Mouse (Mus musculus): ENCODE data around the gene Ech1.

The Ech1 gene

DNA sequence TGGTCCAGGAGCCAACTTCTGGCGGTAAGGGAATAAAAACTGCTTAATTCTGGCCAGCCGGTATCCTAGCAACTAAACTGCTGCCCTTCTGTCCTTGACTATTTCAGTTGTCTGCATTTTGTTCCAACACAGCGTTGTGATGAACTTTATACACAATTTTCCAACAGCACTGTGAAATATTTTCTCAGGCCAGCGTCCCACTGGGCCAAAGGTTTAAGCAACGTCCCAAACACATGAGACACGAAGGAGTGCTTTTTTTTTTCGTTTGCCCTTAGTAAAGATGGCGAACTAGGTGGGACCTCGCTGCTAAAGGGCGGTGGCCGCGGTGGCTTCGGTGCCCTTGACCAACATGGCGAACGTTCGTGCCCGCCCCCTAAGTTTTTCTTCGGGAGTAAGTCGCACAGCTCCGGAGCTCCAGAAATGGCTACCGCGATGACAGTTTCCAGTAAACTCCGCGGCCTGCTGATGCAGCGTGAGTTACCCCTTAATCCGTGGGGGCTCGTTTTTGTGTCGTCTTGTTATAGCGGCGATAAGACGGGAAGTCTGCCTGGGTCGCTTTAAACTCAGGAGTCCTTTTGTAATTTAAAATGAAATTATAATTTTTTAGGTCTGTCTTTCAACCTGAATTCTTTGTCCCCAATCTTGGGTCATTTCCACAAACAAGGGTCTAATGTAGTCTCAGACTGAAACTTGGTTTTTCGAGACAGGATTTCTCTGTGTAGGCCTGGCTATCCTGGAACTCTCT is at the start of gene Ech1:
TSS of gene Ech1 (plus strand) at position 277 of the 745 bp plus-strand sequence.
- peak; percentile 94 to 96 for DNase-seq

DNA sequence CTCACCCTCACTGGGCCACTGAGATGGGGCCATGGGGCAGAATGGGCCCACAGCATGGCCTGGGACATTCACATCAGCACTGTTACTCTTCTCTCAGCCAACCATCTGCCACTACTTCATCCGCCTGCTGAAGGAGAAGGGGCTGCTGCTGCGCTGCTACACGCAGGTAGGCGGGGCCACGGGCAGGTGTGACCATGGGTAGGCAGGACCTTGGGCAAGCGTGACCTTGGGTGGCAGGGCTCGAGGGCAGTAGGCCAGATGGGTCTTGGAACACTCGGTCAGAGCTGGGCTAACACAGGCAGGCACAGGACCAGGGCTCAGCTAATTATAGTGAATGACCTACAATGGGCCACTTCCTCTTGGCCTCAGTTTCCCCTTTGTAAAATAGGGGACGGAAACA is 46.2 kb upstream of the Ech1 start:
- DNase-seq = no peak

DNA sequence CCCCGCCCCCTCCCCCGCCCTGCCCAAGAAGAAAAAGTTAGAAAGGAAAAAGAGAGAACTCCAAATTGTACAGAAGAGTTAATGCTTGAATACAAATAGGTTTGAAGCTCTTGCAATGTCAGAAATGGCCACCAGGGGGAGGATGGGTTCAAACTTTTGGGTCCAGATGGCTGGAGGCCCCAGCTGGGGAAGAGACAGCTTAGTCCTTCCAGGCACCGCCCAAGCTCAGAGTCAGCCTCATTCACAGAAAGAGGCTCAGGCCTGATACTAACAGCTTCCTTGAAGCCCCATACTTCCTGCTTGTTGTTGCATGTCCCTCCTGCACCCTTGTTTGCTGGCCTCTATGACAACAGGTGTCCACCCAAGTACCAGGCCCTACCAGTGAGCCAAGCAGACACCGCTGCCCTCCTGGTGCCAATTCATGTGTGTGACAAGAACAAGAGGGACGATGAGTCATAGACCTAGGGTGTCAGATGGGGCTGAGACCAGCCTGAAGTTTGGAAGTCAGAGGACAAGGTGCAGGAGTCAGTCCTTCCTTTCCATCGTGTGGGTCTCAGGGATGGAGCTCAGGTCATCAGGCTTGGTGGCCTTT is 44.9 kb upstream of the Ech1 start:
- DNase-seq = peak; percentile 62 to 90

DNA sequence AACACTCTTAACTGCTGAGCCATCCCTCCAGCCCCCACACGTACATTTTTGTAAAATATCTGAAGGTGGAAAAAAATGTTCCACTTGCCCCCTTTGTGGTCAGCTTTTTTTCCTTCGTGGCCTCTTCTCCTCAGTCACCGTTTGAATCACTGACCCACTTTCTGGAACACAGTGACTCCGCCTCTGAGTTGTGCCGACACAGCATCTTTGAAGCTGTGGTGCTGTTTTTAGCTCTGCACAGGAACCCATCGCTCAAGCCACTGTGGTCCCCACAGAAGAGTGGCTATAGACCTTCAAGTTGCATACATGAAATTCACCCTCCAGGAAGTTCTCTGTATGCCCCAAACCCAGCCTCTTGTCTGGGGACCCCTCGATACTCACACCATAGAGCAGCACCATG is 44.2 kb upstream of the Ech1 start:
- no peak for DNase-seq

DNA sequence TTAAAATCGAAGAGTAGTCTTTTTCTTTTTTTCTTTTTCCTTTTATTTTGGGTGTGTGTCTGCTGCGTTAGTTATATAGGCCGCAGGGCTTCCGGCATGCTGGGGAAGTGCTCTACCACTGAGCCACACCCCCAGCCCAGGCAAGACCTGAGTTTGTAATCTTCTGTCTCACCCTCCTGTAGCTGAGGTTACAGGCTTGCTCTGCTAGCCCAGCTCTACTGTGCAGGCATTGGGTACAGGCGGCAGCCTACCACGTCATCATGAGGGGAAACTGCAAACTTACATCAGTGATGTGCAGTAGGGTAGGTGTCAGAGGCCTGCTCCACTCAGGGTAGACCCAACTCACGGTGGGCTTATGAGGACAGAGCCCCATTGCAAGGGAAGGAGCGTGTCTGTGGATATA is 43.8 kb upstream of the Ech1 start:
- DNase-seq = no peak

DNA sequence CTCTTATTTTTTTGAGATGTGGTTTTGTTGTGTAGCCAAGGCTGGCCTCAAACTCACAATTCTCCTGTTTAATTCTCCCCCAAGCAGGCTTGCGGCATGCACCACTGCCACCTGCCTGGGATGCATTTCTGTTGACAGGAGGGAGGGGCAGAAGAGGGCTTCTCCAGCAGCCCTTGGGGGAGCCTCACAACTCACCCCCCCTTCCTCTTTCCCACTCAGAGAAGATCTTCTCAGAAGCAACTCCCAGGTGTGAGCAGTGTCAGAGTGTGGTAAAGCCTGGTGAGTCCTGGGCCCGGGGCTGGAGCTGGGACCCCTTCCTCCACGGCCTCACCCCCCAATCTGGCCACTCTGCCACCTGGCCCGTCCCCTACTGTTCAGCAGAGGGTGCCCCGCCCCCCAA is 39.9 kb upstream of the Ech1 start:
- DNase-seq = no peak

DNA sequence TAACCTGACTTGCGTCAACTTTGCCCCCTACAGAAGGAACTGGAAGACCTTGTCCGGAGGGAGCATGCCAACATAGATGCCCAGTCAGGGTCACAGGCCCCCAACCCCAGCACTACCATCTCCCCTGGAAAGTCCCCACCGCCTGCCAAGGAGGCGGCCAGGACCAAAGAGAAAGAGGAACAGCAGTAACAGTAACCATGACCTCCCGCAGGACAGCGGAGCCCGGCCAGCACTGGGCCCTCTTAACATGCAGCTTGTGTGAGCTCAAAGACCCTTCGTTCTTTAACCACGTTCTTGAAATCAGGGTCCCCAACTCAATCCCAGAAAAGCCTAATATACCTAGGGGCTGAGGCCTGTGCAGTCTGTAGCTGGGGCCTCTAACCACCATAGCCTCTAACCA is 37.1 kb upstream of the Ech1 start:
- no peak for DNase-seq

DNA sequence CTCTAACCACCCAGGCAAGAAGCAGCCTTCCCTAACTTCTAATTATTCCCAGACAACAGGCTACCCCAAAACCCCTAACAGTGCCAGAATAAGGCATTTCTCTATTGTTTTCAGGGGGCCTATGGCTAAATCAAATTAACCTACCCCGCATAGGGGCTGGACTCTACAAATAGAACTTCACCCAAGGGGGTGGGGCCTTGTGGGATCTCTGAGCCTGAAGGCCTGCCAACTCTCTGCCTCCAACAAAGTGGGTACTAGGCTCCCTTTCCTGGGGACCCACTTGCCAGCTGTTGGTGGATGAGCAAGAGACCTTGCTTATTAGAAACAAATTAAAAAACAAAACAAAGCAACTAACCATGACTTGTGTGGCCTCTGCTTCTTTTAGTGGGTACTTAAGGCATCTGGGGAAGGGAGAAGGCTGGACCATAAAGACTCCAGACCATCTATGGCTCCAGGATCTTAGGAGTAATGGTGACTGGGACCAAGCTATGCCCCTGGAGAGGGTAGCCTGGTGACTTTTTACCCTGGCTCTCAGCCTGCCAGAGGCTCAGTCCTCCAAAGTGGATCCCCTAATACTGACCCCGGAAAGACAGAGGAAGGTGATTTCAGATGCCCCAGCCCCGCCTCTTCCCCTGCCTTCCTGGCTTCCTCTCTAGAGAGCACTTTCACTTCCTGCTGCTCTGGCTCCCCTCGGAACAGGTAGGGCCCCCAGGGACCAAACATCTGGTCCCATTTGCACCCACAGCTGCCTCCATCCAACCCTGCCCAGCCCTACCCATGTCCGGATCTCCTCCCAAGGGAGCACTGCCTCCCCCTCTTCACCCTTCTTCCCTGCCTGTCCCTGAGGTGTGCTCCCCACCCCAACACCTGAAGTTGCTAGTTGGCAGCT is 36.5 kb upstream of the Ech1 start, which contains the start of gene Rinl:
TSS of gene Rinl (plus strand) at position 663 of the 889 bp plus-strand sequence.
- no peak for DNase-seq

DNA sequence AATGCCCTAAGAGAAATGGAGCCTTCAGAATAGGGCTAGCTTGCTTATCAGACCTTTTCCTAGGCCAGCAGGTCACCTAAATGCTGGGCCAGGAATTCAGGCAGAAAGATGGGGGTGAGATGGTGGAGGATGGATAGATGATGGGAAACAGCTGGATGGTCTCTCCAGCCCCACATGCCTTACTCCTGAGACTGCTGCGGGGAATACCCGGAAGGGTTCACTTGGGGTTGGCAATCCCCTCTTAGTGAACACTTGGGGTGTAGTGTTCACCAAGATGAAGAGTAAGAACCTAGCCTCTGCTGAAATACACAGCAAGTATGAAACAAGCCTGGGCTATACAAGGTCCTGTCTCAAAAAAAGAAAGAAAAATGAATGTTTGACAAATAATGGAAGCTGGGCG is 35.8 kb upstream of the Ech1 start:
- no peak for DNase-seq

DNA sequence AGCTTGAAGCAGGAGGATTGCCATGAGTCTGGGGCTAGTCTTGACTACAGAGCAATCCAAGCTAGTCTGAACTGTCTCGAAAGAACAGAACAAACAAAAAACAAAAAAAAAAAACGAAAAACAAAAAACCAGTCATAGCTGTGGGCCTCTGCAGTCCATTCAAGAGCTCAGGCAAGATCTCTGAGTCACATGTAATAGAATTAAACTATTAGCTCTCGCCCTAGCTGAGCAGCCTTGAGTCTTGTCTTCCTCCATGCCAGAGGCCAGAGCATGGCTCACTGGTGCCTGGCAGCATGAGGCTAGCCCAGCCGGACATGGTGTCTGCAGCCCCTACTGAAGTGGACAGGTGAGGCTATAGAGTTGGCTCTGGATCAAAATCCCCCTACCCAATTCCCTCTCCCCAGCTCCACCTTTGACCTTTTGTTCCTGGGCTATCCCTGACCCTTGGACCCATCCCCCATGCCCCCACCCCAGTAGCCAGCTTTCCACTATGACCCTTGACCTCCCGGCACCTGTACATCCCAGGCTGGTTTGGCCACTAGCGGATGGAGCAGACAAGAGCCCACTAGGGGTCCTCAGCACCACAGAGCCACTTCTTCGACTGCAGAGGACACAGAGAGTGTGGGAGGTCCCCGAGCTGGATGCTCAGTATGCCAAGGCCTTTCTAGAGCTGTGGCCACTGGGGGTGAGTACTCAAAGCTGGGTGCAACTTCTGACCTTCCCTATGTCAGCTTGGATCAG is 34.8 kb upstream of the Ech1 start:
- peak in 1 of 2 experiments; percentile 26 for DNase-seq

DNA sequence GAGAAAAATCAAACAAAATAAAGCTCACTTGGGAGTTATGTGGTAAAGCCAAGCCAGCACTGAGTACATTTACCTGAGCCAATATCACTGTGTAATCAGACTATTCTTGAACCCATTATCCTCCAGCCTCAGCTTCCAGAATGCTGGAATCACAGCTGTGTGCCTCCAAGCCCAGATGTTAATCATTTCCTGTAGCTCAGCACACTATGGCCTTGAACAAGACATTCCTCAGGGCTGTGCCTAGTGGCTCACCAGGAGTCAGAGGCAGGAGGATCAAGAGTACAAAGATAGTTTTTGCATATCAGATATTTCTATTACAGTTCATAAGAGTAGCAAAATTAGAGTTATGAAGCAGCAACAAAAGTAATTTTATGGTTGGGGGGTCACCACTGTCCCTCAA is 33.3 kb upstream of the Ech1 start:
- DNase-seq = no peak

DNA sequence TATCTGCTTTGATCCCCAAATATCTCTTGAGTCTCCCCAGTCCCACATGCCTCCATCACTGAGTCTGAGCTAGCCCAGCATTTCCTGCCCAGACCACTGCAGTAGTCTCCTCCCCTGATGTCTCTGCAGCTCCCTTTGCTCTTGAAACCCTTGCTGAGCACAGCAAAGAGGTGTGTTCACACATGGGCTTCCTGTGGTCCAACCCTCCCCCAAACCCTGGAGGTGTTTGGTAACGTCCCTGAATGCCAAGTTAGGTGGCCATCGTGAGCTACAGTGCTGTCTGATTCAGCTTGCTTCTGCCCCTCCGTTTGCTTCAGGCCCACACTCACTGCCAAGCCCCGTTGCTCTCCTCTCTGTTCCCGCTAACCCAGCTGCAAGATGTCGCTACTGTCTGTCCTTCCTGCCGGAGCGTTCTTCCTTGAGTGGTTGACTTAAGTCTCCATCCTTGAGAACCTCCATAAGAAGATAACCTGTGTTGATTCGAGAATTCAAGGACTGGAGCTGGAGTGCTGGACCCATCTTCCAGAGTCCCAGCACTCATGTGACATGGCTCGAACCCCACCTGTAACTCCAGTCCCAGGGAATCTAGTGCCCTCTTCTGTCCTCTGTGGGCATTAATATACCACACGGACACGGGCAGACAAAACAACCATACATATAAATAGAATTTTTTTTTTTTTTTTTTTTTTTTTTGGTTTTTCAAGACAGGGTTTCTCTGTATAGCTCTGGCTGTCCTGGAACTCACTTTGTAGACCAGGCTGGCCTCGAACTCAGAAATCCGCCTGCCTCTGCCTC is 32.4 kb upstream of the Ech1 start:
- no peak for DNase-seq

DNA sequence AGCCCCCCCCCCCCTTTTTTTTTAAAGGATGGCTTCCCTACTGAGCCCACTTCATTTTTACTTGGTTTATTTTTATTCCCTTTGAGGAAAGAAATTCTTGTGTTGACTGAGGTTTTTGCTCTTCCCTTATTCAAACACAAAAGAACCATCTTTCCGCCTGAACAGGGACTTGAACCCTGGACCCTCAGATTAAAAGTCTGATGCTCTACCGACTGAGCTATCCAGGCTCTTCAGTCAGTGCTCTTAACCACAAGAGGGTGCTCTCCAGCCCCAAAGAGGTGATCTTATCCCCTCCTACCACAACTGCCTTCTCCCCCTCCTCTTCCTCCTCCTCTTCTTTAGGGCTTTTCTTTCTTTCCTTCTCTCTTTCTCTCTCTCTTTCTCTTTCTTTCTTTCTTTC is 31.2 kb upstream of the Ech1 start:
- no peak for DNase-seq

DNA sequence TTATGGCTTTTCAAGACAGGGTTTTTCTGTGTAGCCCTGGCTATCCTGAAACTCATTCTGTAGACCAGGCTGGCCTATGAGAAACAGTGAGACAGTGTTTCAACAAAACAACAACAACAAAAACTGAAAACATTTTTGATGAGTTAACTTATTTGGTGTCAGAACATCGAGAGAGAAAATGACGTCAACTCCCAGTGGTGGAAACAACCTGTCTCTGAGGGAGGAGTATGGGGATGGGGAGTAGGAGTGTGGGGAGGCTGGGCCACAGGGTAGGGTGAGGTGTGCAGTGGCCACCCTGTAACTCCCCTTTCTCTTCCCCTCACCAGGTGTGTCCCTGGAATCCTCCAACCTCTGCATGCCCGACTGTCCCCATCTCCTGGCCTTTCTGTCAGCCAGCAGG is 30.5 kb upstream of the Ech1 start:
- no peak for DNase-seq

DNA sequence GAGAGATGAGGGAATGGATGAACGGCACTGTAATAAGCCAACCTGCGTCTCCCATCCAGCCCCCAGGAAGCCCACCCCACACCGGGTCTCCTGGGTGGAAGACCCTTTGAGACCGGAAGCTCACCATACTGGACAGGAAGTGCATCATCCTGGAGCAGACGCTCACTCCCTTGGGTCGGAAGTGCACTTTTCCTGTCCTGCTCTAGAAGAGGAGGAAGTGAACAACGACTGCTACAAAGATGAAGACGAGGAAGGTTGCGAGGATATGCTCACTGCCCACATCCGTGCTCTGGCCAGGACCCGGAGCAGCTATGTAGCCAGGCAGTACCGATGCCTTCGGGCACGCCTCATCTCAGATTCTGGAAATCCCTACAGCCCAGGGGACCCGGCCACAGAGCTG is 29.2 kb upstream of the Ech1 start:
- no peak for DNase-seq

DNA sequence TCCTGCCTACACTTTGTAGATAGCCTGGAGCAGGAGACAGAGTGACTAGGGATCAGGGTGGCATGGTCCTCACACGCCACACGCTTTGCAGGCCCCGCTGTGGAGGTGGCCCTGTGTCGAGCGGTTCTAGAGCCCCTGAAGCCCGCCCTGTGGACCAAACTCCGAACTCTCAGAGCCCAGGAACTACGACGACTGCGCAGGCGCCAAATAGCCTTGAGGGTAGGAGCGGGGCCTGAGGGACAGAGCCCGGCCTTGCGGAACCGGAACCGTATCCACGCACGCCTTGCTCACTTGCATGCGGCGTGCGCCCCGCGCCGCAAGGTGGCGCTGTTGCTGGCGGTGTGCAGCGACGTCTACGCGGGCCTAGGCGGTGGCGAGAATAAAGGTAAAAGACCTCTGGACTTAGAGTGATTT is 28.4 kb upstream of the Ech1 start:
- peak; percentile 80 to 87 for DNase-seq

DNA sequence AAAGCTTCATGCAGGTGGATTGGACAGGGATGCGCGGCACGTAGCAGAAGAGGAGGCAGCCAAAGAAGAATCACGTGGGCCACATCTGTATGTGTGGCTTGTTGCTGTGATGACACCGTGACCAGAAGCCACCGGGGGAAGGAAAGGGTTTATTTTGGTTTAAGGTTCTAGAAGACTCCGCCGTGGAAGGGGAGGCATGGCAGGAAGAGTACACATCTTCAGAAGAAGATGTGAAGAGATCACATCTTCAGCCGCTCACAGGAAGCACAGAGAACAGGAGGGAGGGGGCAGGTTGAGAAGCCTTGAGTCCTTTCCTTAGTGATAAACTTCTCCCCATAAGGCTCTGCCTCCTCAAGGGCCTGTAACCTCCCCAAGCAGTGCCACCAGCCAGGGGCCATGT is 25.0 kb upstream of the Ech1 start:
- no peak for DNase-seq

DNA sequence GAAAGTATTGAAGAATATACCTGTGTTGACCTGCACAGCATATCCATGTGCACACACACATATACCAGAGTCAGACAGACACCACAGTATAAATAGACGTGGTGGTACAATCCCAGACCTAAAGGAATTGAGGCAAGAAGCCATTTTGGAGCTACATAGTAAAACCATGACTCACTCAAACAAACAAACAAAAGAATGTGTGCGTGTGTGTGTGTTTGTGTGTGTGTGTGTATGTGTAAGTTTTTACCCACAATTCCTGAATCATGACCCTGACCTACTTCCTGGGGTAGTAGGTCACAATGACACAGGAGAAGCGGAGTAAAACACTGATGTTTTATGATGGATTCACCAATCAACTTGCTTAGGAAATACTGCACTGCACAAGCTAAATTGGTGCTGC is 23.6 kb upstream of the Ech1 start:
- DNase-seq = no peak

DNA sequence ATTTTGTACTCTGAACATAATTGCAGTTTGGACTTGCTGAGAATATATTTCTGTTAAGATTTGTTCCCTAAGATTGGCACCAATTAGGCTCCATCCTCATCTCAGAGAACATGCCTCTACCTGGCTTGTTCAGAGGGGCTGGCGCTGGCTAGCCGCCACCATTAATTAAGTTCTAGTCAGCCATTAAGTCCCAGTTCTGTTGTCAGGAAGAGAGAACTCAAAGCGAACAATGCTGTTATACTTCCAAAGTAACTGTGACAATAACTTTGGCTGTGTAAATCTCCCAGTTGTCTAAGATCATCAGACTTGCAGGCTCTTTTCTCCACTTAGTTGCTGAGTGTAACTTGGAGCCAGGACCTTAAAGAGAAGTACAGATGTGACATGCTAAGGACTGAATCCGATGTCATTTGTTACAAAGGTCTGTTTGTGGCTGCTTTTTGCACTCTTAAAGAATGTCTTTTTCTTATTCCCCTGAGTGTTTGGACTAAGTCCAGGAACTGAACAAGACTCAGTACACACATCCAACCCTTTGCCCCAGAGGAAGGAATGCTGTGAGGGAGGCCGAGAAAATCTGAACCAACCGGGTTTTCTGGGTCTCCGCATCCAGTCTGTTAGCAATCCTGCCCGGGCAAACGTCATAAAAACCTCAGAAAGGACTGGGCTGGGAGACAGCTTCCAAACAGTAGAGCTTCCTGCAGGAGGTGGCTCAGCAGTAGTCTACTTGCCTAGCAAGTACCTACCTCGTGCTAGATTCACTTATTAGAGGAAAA is 22.9 kb upstream of the Ech1 start:
- peak; percentile 71 to 84 for DNase-seq

DNA sequence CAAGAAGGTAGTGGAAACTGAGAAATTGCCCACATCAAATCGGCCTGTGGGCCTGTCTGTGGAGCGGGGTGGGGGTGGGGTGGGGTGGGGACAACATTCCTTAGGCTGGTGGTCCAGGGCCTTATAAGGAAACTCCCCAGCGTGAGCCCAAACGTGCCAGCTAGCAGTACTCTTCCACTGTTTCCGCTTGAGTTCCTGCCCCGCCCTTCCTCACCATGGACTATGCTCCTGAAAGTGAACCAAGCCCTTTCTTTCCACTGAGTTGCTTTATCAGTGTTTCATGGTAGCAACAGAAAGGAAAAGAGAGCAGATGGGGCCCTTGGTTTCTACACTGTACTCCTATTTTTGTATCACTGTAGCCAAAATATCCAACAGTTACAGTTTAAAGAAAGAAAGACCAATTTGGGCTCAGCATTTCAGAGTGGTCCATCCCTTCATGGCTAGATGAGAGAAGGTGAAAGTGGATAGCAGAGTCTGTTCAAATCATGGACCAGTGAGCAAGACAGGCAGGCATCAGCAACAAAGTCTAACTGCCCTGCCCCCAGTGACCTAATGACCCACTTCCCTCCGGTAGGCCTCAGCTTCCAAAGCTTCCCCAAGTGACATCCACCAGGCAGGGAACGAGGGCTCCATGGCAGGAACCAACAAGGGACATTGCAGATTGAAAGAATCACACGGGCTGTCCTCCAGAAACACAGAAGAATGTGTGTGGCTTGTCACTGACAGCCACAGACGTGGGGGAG is 22.0 kb upstream of the Ech1 start:
- peak; percentile 82 to 84 for DNase-seq

DNA sequence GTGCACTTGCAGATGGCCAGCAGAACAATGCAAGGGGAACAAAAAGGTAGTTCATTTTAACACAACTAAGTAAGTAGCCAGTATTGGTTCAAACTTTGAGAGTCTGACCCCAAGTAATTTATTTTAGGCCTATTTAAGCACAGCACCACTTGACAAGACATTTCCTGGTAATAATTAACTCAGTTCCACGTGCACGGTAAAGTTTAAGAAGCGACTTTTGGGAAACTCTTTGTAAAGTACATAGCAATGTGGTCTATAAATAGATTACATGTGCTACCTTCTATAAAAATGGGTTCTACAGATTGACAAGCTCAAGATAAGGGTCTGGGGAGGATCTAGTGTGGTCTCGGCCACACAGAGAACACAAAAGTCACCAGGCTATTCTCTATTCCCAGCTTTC is 21.3 kb upstream of the Ech1 start:
- DNase-seq = no peak
